Mouse (Mus musculus): ENCODE measurements at regions not wholly inside any gene's neighbourhood (a gene's known extent, or its start where the extent isn't known, plus 50 kb on each side); places are given as distances from the start of the nearest gene placed in this dataset.

DNA sequence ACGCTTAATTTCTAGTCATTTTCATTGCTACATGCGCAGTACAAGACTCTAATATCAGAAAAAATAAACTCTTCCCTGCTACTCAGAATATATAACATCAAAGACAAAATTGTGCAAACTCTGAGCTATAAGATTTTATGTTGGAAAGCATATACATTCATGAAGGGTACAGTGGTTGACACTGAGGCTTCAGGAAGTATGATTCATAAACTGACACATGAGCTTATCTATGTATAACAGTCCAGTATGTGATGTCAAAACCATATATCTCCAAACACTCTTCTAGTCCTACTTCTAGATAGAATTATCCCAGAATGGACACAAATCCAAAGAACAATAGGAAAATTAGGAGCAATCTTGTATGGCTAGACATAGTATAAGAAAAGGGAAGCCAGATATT lies 177.5 kb upstream of the Gm10192 start:
- Histone ChIP-seq H3K4me3 (replicated peaks) (no peak overlapping the region), H3K4me2 (no peak overlapping the region), H3K36me3 (no peaks in the 10 kb centered on the region), H3K27ac (no peak overlapping the region), H3K9me3 (replicated peaks) (no peaks in the 10 kb centered on the region), H3K9ac (no peak overlapping the region), H3K27me3 (no peaks in the 10 kb centered on the region), H3K4me1 (no peaks in the 10 kb centered on the region)
- no peak for ATAC-seq (replicated peaks; ENCODE audit: low FRiP score)
- WGBS: 95% methylated on average over 2 of the region's 2 CpGs

DNA sequence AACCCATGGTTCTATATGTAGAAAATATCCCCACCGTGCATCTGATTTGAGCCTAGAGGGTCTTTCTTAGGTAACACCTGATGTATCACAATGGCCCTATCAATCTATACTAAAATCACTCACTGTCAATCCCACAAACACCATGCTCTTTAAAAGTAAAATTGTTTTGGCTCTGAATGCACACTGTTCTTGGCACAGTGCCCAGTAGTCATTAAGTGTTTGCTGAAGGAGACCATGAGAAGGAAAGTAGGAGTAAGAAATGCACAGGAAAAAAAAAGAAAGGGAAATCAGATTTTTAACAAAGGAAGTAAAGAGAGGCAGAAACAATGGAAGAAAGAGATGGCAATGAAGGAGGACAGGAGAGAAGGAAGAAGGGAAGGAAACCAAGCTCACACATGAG lies 175.0 kb upstream of the Gm10192 start:
- Histone ChIP-seq H3K27ac (no peak overlapping the region), H3K9me3 (replicated peaks) (no peaks in the 10 kb centered on the region), H3K9ac (no peak overlapping the region), H3K4me1 (no peaks in the 10 kb centered on the region), H3K4me3 (replicated peaks) (no peak overlapping the region), H3K36me3 (no peaks in the 10 kb centered on the region), H3K27me3 (no peaks in the 10 kb centered on the region), H3K4me2 (no peak overlapping the region)
- whole genome bisulfite sequencing: 67% methylated on average over 1 of the region's 1 CpGs
- ATAC-seq (replicated peaks; ENCODE audit: low FRiP score): no peak

DNA sequence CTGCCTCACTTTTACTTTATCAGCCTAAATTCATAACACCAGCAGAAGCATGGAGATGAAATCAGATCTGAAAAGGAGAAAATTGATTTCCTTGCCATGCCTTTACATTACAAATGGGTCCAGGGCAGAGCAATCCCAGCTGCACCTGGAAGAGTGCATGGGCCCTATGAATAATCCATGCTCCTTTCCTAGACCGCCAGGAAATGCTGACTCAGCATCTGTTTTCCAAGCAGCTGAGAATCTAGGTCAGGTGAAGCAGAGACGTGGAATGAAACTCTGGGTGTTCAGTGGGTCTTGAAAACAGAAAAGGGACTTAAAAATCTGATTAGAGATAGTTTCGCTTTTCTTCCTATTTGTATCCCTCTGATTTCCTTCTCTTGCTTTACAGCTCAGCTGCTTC lies 163.8 kb upstream of the Gm10192 start:
- Histone ChIP-seq H3K9me3 (replicated peaks) (no peaks in the 10 kb centered on the region), H3K4me2 (no peak overlapping the region), H3K36me3 (no peaks in the 10 kb centered on the region), H3K9ac (no peak overlapping the region), H3K27ac (no peak overlapping the region), H3K4me1 (no peaks in the 10 kb centered on the region), H3K27me3 (no peaks in the 10 kb centered on the region), H3K4me3 (replicated peaks) (no peak overlapping the region)
- 63% methylated on average over 3 of the region's 3 CpGs for WGBS
- no peak for ATAC-seq (replicated peaks; ENCODE audit: low FRiP score)

DNA sequence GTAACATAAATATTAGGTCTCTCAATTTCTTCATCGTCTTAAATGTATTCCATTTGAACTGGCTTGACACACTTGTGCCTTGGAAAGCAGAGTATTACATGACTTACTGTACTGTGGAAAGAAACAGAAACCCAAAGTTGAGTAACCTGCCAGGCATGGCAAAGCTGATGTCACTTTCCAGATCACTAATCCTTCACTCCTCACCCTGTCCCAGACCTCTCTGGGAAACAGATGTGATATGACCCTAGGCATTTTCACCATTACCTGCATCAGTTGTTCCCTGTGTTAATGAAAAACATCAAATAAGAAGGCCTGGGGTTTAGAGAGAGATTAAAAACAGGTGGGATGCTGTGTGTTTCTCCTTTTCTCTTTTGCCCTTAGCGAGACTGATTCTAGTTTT lies 161.4 kb upstream of the Gm10192 start:
- H3K4me2 ChIP-seq: no peak overlapping the region
- no peaks in the 10 kb centered on the region for H3K27me3 ChIP-seq
- no peaks in the 10 kb centered on the region for H3K36me3 ChIP-seq
- WGBS: 38% methylated on average over 2 of the region's 2 CpGs
- no peaks in the 10 kb centered on the region for H3K4me1 ChIP-seq
- no peak overlapping the region for H3K9ac ChIP-seq
- no peak overlapping the region for H3K27ac ChIP-seq
- H3K9me3 ChIP-seq (replicated peaks): no peaks in the 10 kb centered on the region
- peak; percentile 80; the same call in 1 of the 2 replicates for ATAC-seq (replicated peaks; ENCODE audit: low FRiP score)
- H3K4me3 ChIP-seq (replicated peaks): no peak overlapping the region

DNA sequence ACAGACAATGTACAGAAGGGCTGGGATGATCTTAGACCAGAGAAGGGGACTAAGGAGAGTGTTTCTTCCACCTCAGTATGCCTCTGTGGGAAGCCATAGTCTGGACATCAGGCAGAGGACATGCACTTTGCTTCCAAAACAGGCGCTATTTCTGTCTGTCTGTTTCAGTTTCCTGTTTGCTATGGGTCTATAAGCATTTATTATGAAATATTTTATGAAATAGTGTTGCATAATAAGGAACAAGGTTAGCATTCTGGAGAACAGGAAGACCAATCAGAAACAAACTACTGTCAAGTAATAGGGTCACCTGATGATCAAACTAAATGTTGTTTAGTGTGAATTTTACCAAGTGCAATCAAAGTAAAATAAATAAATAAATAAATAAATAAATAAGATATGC lies 160.4 kb upstream of the Gm10192 start:
- WGBS: 85% methylated on average over 1 of the region's 1 CpGs
- H3K9ac ChIP-seq: no peak overlapping the region

More for the DNA sequence above, 160.4 kb upstream of the Gm10192 start:
- Histone ChIP-seq H3K36me3 (no peaks in the 10 kb centered on the region), H3K4me3 (replicated peaks) (no peak overlapping the region), H3K27ac (no peak overlapping the region), H3K4me2 (no peak overlapping the region), H3K9me3 (replicated peaks) (no peaks in the 10 kb centered on the region), H3K27me3 (no peaks in the 10 kb centered on the region), H3K4me1 (no peaks in the 10 kb centered on the region)
- ATAC-seq (replicated peaks; ENCODE audit: low FRiP score): no peak
